Comparison of ENCODE assay signal across 8 mouse cellular contexts in genomic region chr9:121995508-121996131, GRCm38 (mm10). TPM values are rescaled to one million over a fixed set of nuclear protein-coding genes. Genes with fewer than 3 reads are reported as not detected.
DNase-seq lines count a peak whose midpoint lies in the region; ATAC-seq and TF ChIP-seq lines count a peak whose summit lies in the region.

No protein-coding gene starts in this region.

- peak overlapping the region; percentile 94 for H3K9ac ChIP-seq in forebrain, embryonic 16.5 days (replicated peaks; ENCODE audit: low read depth, low read length)
- H3K9ac ChIP-seq in liver, embryonic 15.5 days: peak overlapping the region; percentile 39

- H3K4me3 ChIP-seq in forebrain, embryonic 16.5 days (replicated peaks; ENCODE audit: low read length): peak overlapping the region; percentile 91
- peak overlapping the region; percentile 63 for H3K4me3 ChIP-seq in liver, embryonic 15.5 days (replicated peaks)
- peak overlapping the region; percentile 82 for H3K4me3 ChIP-seq in olfactory bulb, adult 2 months (ENCODE audit: insufficient read depth, low read depth, low read length)

- intact Hi-C loops in heart, postnatal 10 days (cut with DNase I): no loop called here

- H3K27me3 ChIP-seq in forebrain, embryonic 16.5 days (replicated peaks; ENCODE audit: control insufficient read depth, insufficient read depth, low read length): no peaks in the 10 kb centered on the region
- peaks cover 17% of the 10 kb centered on the region for H3K27me3 ChIP-seq in liver, embryonic 15.5 days

- WGBS in forebrain, embryonic 16.5 days: under 1% methylated on average over 53 of the region's 53 CpGs
- under 1% methylated on average over 53 of the region's 53 CpGs for WGBS in large intestine, adult 2 months
- under 1% methylated on average over 53 of the region's 53 CpGs for WGBS in liver, embryonic 15.5 days (ENCODE audit: insufficient replicate concordance)
- under 1% methylated on average over 53 of the region's 53 CpGs for WGBS in olfactory bulb, adult 2 months

- peak; percentile 69 for DNase-seq in ES-CJ7 (ENCODE audit: low read depth, low spot score)
- peak; percentile 92 for DNase-seq in cerebellum, adult 11-12 months
- peak; percentile 88 to 90 for DNase-seq in heart, postnatal 10 days
- peak; percentile 71 for DNase-seq in large intestine, adult 2 months (ENCODE audit: low read depth, low spot score)
- peak; percentile 63 for DNase-seq in thymus, postnatal 4 days

- no peaks in the 10 kb centered on the region for H3K36me3 ChIP-seq in forebrain, embryonic 16.5 days (ENCODE audit: control insufficient read depth, insufficient read depth)
- no peaks in the 10 kb centered on the region for H3K36me3 ChIP-seq in liver, embryonic 15.5 days (replicated peaks)

- no peak; the same call in 1 of the 2 replicates for TF ChIP-seq POLR2A in olfactory bulb, adult 2 months (IDR thresholded peaks at IDR 0.05; ENCODE audit: insufficient read depth, low read depth, low read length)

- no peak overlapping the region for H3K27ac ChIP-seq in forebrain, embryonic 16.5 days (ENCODE audit: low read length)
- no peak overlapping the region for H3K27ac ChIP-seq in liver, embryonic 15.5 days (replicated peaks)
- 0 out of 2 replicates have a peak overlapping the region, but pooled peaks have one; percentile 9 for H3K27ac ChIP-seq in olfactory bulb, adult 2 months (ENCODE audit: insufficient read depth, low read depth, low read length)

- H3K9me3 ChIP-seq in forebrain, embryonic 16.5 days (ENCODE audit: control insufficient read depth, low read length): no peaks in the 10 kb centered on the region
- no peaks in the 10 kb centered on the region for H3K9me3 ChIP-seq in liver, embryonic 15.5 days (replicated peaks)

- H3K4me2 ChIP-seq in forebrain, embryonic 16.5 days (ENCODE audit: low read length): peak overlapping the region; percentile 82
- H3K4me2 ChIP-seq in liver, embryonic 15.5 days: peak overlapping the region; percentile 71

- peak; percentile 92 for ATAC-seq in forebrain, embryonic 16.5 days
- ATAC-seq in liver, embryonic 15.5 days (ENCODE audit: insufficient read depth): peak; percentile 49

- peaks cover 24% of the 10 kb centered on the region for H3K4me1 ChIP-seq in forebrain, embryonic 16.5 days (replicated peaks; ENCODE audit: control insufficient read depth, insufficient read depth, low read length)
- H3K4me1 ChIP-seq in liver, embryonic 15.5 days (replicated peaks): peaks cover 4% of the 10 kb centered on the region; the same call in 1 of the 2 replicates
- H3K4me1 ChIP-seq in olfactory bulb, adult 2 months (ENCODE audit: control insufficient read depth, insufficient read depth, low read length): peaks cover 21% of the 10 kb centered on the region

- 0 out of 2 replicates have a peak, but pooled peaks have one; percentile 10 for TF ChIP-seq CTCF in olfactory bulb, adult 2 months (IDR thresholded peaks at IDR 0.05; ENCODE audit: insufficient read depth, low read depth, low read length)

RNA-seq across cellular contexts. Expression of gene Pomgnt2, which starts 1.3 kb away (rescaled TPM):
- 28.3 and 32.5 TPM in 2 replicates for polyA plus RNA-seq in forebrain, embryonic 16.5 days (2015; fragmentation: Nextera tagmentation; extraction: Ambion mirVana)
- total RNA-seq in heart, postnatal 10 days (2021): 1 to 10 TPM; 7.1 to 7.6 TPM
- 8.2 TPM in 2 replicates for polyA plus RNA-seq in large intestine, adult 2 months (2012; rRNA removed)
- polyA plus RNA-seq in liver, embryonic 15.5 days (2015; fragmentation: Nextera tagmentation; extraction: Ambion mirVana): 2.9 and 4.2 TPM in 2 replicates
- polyA plus RNA-seq in olfactory bulb, adult 2 months (2012; ENCODE audit: insufficient read depth, insufficient read length, low replicate concordance, missing spikeins): not detected in 2 replicates

RNA-seq across cellular contexts. Expression of gene Fam198a, which starts 44.8 kb away (rescaled TPM):
- 1.6 and 1.8 TPM in 2 replicates for polyA plus RNA-seq in forebrain, embryonic 16.5 days (2015; fragmentation: Nextera tagmentation; extraction: Ambion mirVana)
- total RNA-seq in heart, postnatal 10 days (2021): 1 to 10 TPM; 2.2 to 2.6 TPM
- 0.72 and 0.86 TPM in 2 replicates for polyA plus RNA-seq in large intestine, adult 2 months (2012; rRNA removed)
- polyA plus RNA-seq in liver, embryonic 15.5 days (2015; fragmentation: Nextera tagmentation; extraction: Ambion mirVana): 0.24 and 0.55 TPM in 2 replicates
- polyA plus RNA-seq in olfactory bulb, adult 2 months (2012; ENCODE audit: insufficient read depth, insufficient read length, low replicate concordance, missing spikeins): not detected in 2 replicates
